In the genomic region with DNA sequence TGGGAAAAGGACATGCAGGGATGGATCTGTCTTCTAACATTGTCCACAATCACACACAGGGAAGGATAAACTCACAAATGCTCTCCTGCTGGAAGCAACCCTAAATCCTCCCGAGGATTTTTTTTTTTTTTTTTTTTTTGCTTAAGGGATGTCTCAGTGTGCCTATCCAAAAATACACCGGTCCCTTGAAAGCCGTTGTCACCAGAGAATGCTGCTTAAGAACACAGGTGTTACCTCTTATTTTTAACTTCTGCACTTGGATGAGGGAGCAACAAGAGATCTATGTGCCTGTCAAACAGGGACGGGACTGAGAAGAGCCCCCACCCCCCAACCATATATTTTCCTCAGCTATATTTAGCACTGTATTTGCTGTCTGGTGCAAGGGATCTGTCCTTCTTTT, we compare ENCODE assay signal across 23 mouse cellular contexts.
DNase-seq lines count a peak whose midpoint lies in the region; ATAC-seq and TF ChIP-seq lines count a peak whose summit lies in the region.
"Had no signal": no experiment of that assay in that cellular context is flagged by ENCODE, and none has a peak within 500 bp of the region (broad histone marks: within the 10 kb centered on the region; RNA-seq: fewer than 3 reads in every experiment).

No protein-coding gene starts in this region.

- peak overlapping the region; percentile 61; the same call in 1 of the 2 replicates for H3K27ac ChIP-seq in layer of hippocampus, adult 2 months
- H3K27ac ChIP-seq: embryonic facial prominence, embryonic 13.5 days; embryonic facial prominence, embryonic 15.5 days; forebrain, embryonic 10.5 days; forebrain, embryonic 12.5 days had no signal

- TF ChIP-seq CTCF in layer of hippocampus, adult 2 months (conservative IDR thresholded peaks at IDR 0.05): no peak

- H3K4me3 ChIP-seq in layer of hippocampus, adult 2 months: no peak overlapping the region
- H3K4me3 ChIP-seq: embryonic facial prominence, embryonic 13.5 days; embryonic facial prominence, embryonic 15.5 days; erythroblast, embryonic 14.5 days; forebrain, embryonic 10.5 days; forebrain, embryonic 12.5 days had no signal

- peak; percentile 75 for ATAC-seq in frontal cortex, adult (ENCODE audit: low TSS enrichment)
- no peak for ATAC-seq in CD4-positive, CD25-positive, alpha-beta regulatory T cell, adult 4 months
- ATAC-seq: forebrain, embryonic 14.5 days; forebrain, embryonic 16.5 days had no signal

- no peak for DNase-seq in frontal cortex, adult 2 months (ENCODE audit: extremely low spot score in 1 of 2, low spot score in 1 of 2)
- no peak for DNase-seq in layer of hippocampus, adult 2 months (ENCODE audit: low spot score in 2 of 2)
- DNase-seq in layer of hippocampus, adult 11-12 months (ENCODE audit: low spot score): no peak
- peak; percentile 76 for DNase-seq in brain, adult 2 months (ENCODE audit: low read depth, low spot score)
- DNase-seq: adrenal gland, adult 2 months; adrenal gland, postnatal 10 days; adrenal gland, postnatal 25 days; B cell, adult 2 months; cerebellum, adult 11-12 months; cerebellum, adult 2 months; cerebellum, adult 9-10 months; cerebellum, postnatal 10 days; cerebellum, postnatal 25 days; embryo, embryonic 11 days had no signal
